Mouse (Mus musculus): ENCODE data around the gene Fbxl12.
A peak's percentile ranks its signal among the peaks of the same experiment; 100 is the strongest.
"Not testable (repeated sequence)": the region's sequence is repeated elsewhere in the genome, so short reads cannot be mapped to it uniquely, and the experiment has no call there.

Fbxl12 gene

DNA sequence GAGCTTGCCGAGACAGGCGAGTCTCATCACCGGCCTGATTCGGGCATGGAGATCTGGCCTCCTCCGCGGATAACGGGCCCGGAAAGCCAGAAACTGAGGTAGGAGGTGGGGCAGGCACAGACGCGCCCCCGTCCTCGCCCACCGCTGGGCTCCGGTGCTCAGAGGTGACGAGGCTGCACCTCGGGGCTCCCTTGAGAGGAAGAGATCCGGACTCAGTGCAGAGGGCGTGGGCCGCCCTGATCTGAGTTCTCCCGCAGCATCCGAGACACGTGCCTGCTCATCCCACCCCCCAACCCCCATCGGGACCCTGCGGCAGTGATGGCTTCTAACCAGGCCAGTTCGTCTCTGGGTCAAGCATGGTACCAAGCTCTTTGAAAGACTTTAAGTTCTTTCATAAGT is 7.7 kb upstream of the Fbxl12 start:
- no peak for DNase-seq (ENCODE audit: extremely low read depth, low read depth)

DNA sequence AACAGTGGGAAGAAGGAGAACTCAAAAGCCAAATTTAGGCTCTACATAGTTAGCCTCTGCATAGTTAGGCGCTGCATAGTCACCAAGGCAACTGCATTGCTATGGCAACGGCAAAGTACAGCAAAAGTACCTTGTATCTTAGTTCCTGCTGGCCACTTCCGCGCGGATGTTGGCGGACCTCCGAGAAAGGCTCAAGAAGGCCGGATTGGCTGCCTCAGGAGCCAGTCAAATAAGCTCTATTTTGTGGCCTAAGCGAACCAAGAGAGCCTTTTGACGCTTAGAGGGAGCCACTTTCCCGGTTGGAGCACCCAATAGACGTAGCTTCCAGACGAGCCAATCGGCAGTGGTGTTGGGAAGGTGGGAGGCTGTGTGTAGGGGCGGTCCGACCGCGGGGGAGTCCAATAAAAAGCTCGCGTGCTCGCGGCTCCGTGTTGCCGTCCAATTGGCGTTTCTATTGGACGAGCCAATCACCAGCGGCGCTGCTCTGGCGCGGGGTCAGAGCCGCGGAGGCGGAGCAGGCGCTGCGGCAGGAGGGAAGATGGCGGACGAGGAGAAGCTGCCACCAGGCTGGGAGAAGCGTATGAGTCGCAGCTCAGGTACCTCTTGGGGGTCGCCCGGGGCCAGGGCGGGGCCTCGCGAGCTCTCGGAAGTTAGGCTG is 7.2 kb upstream of the Fbxl12 start, which contains the start of gene Pin1:
Pin1 (plus strand) TSS at position 494 of the 658 bp plus-strand sequence.
- peak; percentile 100 for DNase-seq (ENCODE audit: extremely low read depth, low read depth)

DNA sequence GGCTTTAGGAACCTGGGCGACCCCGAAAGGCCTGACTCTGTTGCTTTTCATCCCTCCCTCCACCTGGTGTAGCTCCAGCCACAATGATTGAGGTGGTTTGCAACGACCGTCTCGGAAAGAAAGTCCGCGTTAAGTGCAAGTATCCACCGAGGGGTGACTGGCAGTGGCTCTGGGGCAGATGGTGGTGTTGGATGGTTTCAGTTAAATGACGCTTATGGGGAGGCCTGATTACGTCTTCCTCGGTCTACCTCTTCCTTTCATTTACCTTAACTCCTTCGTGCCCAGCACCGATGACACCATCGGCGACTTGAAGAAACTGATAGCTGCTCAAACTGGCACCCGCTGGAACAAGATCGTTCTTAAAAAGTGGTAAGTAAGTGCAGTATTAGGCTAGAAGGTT is 554 bp upstream of the Fbxl12 start:
- DNase-seq (ENCODE audit: extremely low read depth, low read depth): no peak

DNA sequence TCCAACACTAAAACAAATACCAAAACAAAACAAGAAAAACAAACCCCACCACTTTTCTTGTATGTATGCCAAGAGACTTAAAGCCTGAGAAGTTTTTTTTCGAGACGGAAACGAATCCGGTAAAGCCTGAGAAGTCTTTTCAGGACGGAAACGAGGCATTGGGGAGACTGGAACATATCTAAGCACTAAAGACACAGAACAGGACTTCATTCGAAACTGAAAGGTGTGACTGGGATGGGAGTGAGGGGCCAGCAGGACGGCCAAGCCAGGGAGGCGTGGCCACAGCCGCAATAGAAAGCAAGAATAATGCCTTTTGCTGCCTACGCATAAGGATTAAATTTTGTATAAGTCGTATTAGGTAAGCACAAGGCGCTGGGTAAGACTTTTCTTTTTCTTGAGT is 786 bp downstream of the Fbxl12 start:
- DNase-seq (ENCODE audit: extremely low read depth, low read depth): no peak

DNA sequence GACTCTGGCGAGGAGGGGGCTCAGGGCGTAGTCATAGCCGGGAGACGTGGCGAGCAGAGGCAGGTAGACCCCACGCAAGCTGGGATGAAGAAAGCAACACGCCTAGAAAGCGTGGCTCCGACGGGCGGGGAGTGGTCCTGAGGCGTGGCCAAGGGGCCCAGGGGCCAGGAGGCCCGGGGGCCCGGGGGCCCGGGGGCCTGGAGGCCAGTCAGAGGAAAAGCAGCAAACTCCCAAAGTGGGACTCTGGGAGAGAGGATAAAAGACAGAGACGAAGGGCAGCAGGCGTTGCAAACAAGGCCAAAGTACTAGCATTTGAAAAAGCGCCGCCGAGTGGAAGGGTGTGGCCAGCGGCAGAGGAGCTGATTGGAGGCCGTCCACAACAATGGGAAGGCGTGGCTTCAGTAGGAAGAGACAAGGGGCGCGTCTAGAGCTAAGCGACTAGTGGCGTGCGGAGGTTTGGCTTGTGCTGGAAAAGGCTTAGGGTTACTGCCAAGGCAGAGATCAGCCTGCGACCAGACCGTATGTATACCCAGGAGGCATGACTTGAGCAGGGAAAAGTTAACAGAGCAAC is 1.6 kb downstream of the Fbxl12 start:
- peak; percentile 87 for DNase-seq (ENCODE audit: extremely low read depth, low read depth)

DNA sequence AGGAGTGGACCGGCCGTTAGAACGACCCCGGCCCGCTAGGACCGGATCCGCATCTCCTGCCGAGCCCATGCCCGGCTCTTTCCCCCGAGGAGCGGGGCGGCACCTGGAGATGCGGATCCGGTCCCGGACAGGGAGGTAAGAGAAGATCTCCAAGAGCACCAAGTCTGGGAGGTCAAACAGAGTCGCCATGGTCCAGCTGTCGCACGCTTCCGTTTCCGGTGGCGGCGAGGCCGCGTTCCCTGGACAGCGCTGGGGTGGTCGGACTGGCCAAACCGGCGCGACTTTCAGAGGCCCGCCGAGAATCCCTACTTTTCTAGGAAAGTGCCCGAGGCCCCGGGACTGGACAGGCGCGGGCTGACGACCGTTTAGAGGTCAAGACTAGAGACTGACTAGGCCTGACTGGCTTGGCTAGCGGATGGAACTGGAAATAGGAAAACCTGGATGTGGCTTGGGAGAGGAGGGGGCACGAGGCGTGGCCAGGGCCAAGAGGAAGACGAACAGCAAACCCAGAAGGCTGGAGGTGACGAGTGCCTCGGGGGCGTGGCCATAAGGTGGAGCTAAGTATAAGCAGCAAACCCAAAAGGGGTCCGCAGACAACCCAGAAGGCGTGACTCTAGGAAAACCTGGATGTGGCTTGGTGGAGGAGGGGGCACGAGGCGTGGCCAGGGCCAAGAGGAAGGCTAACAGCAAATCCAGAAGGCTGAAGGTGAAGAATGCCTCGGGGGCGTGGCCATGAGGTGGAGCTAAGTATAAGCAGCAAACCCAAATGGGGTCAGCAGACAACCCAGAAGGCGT is 2.3 kb downstream of the Fbxl12 start, which contains the start of gene Ubl5:
Ubl5 (plus strand) TSS at position 778 of the 795 bp plus-strand sequence.
- DNase-seq (ENCODE audit: extremely low read depth, low read depth): no peak

DNA sequence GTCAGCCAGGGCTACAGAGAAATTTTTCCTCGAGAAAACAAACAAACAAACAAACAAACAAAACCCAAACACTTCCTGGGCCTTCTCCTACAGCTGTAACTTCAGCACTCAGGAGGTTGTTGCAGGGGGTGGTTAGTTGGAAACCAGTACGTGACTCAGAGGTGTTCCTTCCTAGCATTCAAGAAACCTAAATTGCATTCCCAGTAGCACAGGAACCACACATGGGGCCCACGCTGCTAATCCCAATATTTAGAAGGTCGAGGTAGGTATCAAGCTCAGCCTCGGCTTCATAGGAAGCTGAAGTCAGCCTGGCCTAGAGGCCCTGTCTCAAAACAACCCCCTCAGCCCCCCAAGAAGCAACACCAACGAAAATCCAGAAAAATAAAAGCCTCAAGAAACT is 3.1 kb downstream of the Fbxl12 start:
- no peak for DNase-seq (ENCODE audit: extremely low read depth, low read depth)

DNA sequence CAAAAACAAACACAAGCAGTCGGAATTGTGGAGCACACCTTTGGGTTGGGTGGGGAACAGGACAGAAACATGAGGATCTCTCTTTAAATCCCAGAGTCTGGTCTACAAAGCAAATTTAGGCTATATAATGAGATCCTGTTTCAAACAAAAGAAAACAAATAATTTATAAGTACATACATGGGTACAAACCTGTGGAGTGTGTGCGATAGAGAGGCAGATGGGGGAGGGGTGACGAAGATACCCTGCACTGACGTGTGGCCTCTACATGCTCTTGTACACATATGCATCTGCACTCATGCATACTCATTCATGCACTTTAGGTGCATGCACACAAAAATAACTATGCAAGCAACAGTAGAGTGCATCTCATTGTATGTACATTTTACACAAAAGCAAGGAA is 5.1 kb downstream of the Fbxl12 start:
- no peak for DNase-seq (ENCODE audit: extremely low read depth, low read depth)

DNA sequence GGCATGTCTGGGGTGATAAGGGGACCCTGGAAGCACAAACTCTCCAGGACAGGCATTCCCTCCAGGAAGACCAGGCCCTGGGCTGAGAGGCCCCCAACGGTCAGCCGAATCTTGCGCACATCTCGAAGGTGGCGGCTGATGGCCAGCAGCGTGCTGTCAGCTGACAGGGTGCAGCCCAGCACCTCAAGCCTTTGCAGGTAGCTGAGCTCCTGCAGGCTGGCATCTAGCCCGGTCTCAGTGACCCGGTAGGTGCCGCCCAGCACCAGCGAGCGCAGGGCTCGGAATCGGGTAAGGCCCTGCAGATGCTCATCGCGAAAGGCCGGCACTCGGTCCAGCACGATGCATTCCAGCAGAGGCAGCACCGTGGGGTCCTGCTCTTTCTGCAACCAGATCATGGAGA is 6.0 kb downstream of the Fbxl12 start:
- DNase-seq (ENCODE audit: extremely low read depth, low read depth): no peak

DNA sequence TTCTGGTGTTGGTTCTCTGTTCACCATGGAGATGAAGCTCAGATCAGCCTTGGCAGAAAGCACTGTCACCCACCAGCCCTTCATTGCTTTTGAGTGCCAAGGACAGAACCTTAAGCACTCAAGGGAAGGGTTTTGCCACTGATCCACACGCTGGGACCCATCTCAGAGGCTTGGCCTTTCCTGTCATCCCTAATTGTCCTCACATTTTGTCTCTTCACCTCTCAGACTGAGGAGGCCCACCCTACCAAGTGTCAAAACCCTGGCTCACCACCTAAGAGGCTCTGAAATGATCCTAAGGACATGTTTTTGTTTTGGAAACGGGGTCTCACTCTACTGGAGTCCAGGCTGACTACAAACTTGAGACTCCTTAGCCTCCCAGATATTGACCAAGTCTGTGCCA is 7.8 kb downstream of the Fbxl12 start:
- DNase-seq (ENCODE audit: extremely low read depth, low read depth): no peak

DNA sequence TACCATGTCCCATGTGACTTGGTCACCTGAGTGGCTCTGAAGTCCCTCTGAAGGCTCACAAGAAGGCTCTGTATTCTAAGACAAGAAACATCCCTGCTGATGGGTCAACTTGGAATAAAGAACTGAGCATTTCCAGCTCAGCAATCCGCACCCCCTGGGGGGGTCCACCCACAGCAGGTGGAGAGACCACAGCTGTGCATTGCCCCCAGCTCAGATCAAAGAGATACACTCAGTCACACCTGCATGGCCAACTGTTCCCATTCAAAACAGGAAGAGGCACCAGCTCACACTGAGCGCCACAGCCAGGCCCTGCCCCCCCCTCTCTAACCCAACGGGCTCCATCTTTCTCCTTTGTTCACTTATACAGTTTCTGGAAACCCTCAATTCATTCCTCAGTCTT is 8.3 kb downstream of the Fbxl12 start:
- DNase-seq (ENCODE audit: extremely low read depth, low read depth): no peak

DNA sequence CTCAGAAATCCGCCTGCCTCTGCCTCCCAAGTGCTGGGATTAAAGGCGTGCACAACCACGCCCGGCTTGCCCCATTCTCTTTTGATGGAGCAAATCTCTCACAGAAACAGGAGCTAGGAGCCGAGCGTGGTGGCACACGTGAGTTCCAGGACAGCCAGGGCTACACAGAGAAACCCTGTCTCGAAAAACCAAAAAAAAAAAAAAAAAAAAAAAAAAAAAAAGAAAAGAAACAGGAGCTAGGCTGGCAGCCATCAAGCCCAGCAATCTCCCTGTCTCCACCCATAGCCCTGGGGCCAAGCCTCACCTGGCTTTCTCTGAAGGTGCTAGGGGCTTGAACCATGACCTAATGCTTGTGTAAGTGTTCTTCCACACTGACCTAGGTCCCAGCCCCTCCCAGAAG is 8.9 kb downstream of the Fbxl12 start:
- DNase-seq (ENCODE audit: extremely low read depth, low read depth): not testable (repeated sequence)

DNA sequence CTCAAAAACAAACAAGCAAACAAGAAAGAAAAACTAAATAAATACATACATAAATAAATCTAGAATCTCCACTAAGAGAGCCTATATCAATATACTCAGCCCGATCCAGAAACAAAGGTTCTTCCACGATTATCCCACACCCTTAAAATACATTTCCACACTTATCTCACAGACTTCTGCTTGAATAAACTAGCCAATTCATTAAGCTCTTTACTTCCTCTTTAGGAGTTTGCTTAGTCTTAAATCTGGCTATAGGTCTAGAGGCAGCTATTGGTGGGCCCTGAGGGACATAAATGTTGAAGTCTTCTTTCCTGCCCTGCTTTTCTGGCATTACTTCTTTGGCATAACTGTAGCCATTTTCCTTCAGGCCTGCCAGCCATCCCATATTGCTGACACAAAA is 13.2 kb downstream of the Fbxl12 start:
- DNase-seq (ENCODE audit: extremely low read depth, low read depth): peak; percentile 26

DNA sequence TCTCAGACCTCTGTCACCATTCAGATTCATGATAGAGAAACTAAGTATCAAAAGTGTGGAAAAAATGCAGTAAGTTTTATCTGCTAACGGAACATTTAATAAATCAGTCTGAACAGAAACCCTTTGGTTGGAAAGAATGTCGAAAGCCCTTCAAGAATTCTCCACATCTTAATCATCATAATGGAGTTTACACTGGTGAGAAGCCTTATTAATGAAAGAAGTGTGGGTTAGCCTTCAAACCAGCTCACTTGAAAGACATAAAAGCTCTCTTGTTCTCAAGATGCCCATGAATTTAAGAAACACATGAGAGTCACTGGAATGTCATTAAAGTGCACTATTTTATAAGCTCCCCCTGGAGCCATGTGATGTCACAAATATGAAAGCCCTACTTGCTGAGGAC is 27.9 kb downstream of the Fbxl12 start:
- no peak for DNase-seq (ENCODE audit: extremely low read depth, low read depth)

DNA sequence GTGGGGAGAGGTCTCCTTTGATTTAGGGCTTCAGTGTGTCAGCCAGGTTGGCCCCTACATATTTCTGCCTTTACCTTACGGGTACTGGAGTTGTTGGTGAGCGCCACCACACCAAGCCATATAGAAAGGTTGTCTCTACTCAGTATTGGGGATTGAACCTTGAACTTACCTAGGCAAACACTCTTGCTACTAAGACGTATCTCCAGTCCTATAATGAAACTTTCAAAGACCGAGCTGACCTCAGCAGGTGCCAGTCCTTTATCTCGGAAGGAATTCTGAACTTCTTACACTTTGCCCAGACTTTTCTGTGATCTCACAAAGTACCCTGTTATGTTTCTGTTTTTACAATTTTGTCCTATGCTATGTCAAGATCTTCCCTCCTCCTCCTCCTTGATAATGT is 32.6 kb downstream of the Fbxl12 start:
- no peak for DNase-seq (ENCODE audit: extremely low read depth, low read depth)

DNA sequence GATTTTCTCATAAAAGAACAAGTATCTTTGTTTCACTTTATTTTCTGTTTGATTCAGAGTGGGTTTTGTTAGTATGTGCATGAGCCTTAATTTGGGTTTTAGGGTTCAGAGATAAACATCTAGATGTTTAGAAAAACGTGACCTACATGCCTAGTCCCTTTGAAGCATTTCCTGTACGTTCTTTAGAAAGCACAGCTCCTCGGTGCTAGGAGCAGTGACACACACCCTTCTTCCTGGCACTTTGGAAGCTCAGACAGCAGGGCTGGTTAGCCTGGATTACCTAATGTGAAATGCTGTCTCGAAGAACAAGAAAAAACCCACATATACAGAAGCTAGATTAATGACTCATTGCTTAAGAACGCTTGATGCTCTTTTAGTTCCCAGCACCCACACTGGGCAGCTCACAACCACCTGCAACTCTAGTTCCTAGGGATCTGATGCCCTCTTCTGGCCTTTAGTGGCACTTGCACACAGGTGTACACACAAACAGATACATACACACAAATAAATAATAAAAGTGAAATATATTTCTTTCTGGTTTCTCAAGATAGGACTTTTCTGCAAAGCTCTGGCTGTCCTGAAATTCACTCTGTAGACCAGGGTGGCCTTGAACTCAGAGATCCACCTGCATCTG is 34.6 kb downstream of the Fbxl12 start:
- no peak for DNase-seq (ENCODE audit: extremely low read depth, low read depth)

DNA sequence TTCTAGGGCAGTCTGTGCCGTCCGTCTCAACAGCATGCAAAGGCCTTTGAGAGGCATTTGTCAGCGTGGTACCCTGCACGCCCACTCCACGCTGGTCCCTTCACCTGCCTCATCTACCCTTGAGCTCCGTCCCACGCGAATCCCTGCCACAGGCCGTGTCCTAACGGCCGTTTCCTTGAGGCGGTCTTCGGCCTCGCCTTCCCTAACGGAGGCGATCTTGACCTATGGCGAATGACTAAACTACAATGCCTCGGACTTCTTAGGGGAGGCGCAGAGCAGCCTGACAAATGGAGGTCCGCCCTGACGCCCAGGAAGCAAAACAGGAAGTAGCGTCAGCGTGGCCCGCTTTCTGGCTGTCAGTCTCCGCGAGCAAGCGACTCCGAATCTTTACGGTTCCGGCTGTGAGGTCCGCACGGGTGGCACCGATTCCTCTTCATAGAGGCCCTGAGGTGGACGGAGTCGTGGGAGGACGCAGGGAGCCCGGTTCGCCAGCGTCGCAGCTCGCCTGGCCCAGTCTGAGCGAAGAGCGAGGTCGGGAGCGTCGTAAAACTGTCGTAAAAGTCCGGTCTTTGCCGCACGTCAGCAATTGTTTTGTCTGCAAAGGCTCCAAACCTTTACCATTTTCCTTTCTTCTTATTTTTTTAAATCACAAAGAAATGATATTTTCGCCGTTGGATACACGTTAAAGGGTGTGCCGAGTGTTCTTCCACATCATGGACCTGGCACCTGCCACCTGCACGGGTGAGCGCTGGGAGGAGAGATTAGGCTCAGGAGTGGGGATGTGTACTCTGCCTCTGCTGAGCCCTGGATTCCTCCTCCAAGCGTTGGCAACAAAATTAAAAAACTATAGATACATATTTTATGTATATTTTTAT is 37.2 kb downstream of the Fbxl12 start:
- DNase-seq (ENCODE audit: extremely low read depth, low read depth): peak; percentile 86

DNA sequence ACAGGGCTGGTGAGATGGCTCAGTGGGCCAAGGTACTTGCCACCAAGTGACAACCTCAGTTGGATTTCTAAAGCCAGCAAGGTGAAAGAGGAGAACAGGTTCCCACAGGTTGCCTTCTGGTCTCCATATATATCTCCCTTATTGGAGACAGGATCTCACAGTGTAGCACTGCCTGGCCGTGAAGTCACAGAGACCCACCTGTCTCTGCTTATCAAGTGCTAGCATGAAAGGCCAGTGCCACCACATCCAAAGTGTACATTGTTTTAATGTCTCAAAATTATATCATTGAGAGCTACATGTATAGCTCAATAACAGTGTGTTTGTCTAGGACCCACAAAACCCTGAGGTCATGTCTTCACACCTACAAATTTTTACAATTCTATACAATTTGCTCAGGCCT is 38.3 kb downstream of the Fbxl12 start:
- DNase-seq (ENCODE audit: extremely low read depth, low read depth): no peak

DNA sequence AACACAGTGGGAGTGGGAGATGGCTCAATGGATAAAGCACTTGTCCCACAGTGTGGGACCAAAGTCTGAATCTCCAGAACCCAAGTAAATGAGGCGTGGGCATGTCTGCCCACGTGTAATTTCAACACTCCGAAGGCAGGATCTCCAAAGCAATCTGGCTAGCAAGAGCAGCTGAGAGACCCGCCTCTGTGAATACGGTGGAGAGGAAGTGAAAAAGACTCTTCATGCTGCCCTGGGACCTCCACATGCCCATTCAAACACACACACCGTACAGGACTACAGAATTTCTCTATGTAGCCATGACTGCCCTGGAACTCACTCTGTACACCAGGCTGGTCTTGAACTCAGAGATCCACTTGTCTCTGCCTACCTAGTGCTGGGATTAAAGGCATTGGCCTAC is 43.3 kb downstream of the Fbxl12 start:
- no peak for DNase-seq (ENCODE audit: extremely low read depth, low read depth)

DNA sequence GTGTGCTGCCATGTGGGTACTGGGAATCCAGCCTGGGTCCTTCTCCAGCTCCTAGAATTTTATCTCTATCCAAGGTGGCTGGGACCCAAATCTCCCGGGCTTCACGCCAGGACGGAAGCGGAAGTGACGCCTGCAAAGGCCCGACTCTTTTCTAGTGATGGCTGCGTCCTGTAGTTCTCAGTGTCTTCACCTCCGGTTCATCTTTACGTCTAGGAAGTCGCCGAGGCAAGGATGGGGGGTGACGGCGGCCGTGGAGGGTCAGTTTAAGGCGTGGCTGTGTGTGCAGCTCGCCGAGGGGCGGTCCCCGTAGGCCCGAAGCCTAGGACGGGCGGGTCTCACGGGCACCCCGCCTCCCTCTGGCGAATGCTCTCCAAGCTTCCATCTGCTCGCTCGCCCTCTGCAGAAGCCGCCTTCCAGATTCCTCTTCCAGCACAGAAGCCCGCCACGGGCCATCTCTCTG is 63.4 kb downstream of the Fbxl12 start, which contains the start of gene Zfp846:
Zfp846 (plus strand) TSS at position 117 of the 460 bp plus-strand sequence.
- DNase-seq (ENCODE audit: extremely low read depth, low read depth): peak; percentile 85

DNA sequence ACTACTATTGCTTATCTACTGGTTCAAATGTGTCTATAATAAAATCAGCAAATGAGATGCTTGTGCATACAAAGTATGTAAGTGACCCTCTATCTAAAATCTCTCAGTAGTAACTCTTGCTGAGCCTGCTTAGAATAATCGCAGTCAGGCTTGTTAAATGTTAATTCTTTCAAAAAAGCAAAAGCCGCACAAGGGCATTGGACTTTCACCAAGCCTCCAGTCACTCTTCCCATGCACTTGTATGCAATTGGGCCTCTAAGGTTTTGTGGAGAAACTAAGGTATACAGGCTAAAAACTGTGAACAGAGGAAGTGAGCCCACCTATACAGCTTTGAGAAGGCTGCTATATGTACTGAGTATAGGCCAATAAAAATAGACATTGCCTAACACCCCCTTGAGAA is 68.0 kb downstream of the Fbxl12 start:
- no peak for DNase-seq (ENCODE audit: extremely low read depth, low read depth)

All from MEL-GATA-1-ER (cell line).